Mouse (Mus musculus): ENCODE measurements around the gene Eif3m. TPM values are rescaled to one million over a fixed set of nuclear protein-coding genes. Genes with fewer than 3 reads are reported as not detected.

Gene Eif3m
- polyA plus RNA-seq, 1 experiment from 2014 or later = 126 TPM

- Histone ChIP-seq H3K9me3 (ENCODE audit: low read length) (no peaks in the 10 kb centered on the region), H3K36me3 (replicated peaks; ENCODE audit: insufficient read depth, low read length) (no peaks in the 10 kb centered on the region), H3K4me1 (ENCODE audit: insufficient read depth) (peaks cover 9% of the 10 kb centered on the region; the same call in 1 of the 2 replicates), H3K27me3 (ENCODE audit: insufficient read depth, low read length) (no peaks in the 10 kb centered on the region), H3K4me2 (ENCODE audit: low read depth, low read length) (peak overlapping the region; percentile 38; the same call in 1 of the 2 replicates), H3K9ac (replicated peaks) (no peak overlapping the region), H3K27ac (ENCODE audit: low read depth) (0 out of 2 replicates have a peak overlapping the region, but pooled peaks have one; percentile 58), H3K4me3 (ENCODE audit: low read depth, low read length) (no peak overlapping the region)
- DNase-seq = no peak
- WGBS (ENCODE audit: insufficient replicate concordance) = 57% methylated on average over 2 of the region's 2 CpGs
- peak; percentile 65 for ATAC-seq
- no peak for TF ChIP-seq CTCF (IDR thresholded peaks at IDR 0.05; ENCODE audit: low read depth)
- peak; percentile 88 for TF ChIP-seq EP300 (IDR thresholded peaks at IDR 0.05; ENCODE audit: low read depth)
These were observed 5.0 kb upstream of the Eif3m start for GRCm38 (mm10) chr2:105021836-105022235.

GRCm38 (mm10) chr2:105021256-105021655 lies 4.4 kb upstream of the Eif3m start:
- 83% methylated on average over 12 of the region's 12 CpGs for WGBS (ENCODE audit: insufficient replicate concordance)
- Histone ChIP-seq H3K4me2 (ENCODE audit: low read depth, low read length) (peak overlapping the region; percentile 38), H3K9ac (replicated peaks) (no peak overlapping the region), H3K4me3 (ENCODE audit: low read depth, low read length) (no peak overlapping the region), H3K4me1 (ENCODE audit: insufficient read depth) (peaks cover 9% of the 10 kb centered on the region; the same call in 1 of the 2 replicates), H3K9me3 (ENCODE audit: low read length) (no peaks in the 10 kb centered on the region), H3K27me3 (ENCODE audit: insufficient read depth, low read length) (no peaks in the 10 kb centered on the region), H3K36me3 (replicated peaks; ENCODE audit: insufficient read depth, low read length) (no peaks in the 10 kb centered on the region), H3K27ac (ENCODE audit: low read depth) (0 out of 2 replicates have a peak overlapping the region, but pooled peaks have one; percentile 58)
- DNase-seq = no peak
- ATAC-seq = no peak
- TF ChIP-seq CTCF (IDR thresholded peaks at IDR 0.05; ENCODE audit: low read depth) (no peak), EP300 (IDR thresholded peaks at IDR 0.05; ENCODE audit: low read depth) (no peak)

- no peaks in the 10 kb centered on the region for H3K36me3 ChIP-seq (replicated peaks; ENCODE audit: insufficient read depth, low read length)
- peaks cover 13% of the 10 kb centered on the region for H3K4me1 ChIP-seq (ENCODE audit: insufficient read depth)
- no peaks in the 10 kb centered on the region for H3K27me3 ChIP-seq (ENCODE audit: insufficient read depth, low read length)
- ATAC-seq (no peak), DNase-seq (no peak)
- no peaks in the 10 kb centered on the region for H3K9me3 ChIP-seq (ENCODE audit: low read length)
- H3K4me3 ChIP-seq (ENCODE audit: low read depth, low read length) = no peak overlapping the region
- no peak overlapping the region for H3K27ac ChIP-seq (ENCODE audit: low read depth)
- H3K9ac ChIP-seq (replicated peaks) = no peak overlapping the region
- H3K4me2 ChIP-seq (ENCODE audit: low read depth, low read length) = no peak overlapping the region
- WGBS (ENCODE audit: insufficient replicate concordance) = 73% methylated on average over 1 of the region's 1 CpGs
- TF ChIP-seq EP300 (IDR thresholded peaks at IDR 0.05; ENCODE audit: low read depth) = no peak
- TF ChIP-seq CTCF (IDR thresholded peaks at IDR 0.05; ENCODE audit: low read depth) = no peak
These were observed 2.6 kb upstream of the Eif3m start for GRCm38 (mm10) chr2:105019457-105019856.

- H3K9ac ChIP-seq (replicated peaks) = no peak overlapping the region
- WGBS (ENCODE audit: insufficient replicate concordance) = 70% methylated on average over 3 of the region's 3 CpGs
- DNase-seq (peak; percentile 28), ATAC-seq (no peak)
- no peaks in the 10 kb centered on the region for H3K27me3 ChIP-seq (ENCODE audit: insufficient read depth, low read length)
- no peak overlapping the region; the same call in 1 of the 2 replicates for H3K27ac ChIP-seq (ENCODE audit: low read depth)
- H3K4me3 ChIP-seq (ENCODE audit: low read depth, low read length) = peak overlapping the region; percentile 84; the same call in 1 of the 2 replicates
- peak overlapping the region; percentile 81 for H3K4me2 ChIP-seq (ENCODE audit: low read depth, low read length)
- TF ChIP-seq CTCF (IDR thresholded peaks at IDR 0.05; ENCODE audit: low read depth) = no peak
- TF ChIP-seq EP300 (IDR thresholded peaks at IDR 0.05; ENCODE audit: low read depth) = no peak
- H3K36me3 ChIP-seq (replicated peaks; ENCODE audit: insufficient read depth, low read length) = peaks cover 8% of the 10 kb centered on the region
- no peaks in the 10 kb centered on the region for H3K9me3 ChIP-seq (ENCODE audit: low read length)
- H3K4me1 ChIP-seq (ENCODE audit: insufficient read depth) = peaks cover 13% of the 10 kb centered on the region
These were observed 922 bp upstream of the Eif3m start for GRCm38 (mm10) chr2:105017802-105018201.

GRCm38 (mm10) chr2:105016192-105016966 lies 501 bp downstream of the Eif3m start:
- DNase-seq = no peak
- H3K27ac ChIP-seq (ENCODE audit: low read depth) = peak overlapping the region; percentile 76
- TF ChIP-seq EP300 (IDR thresholded peaks at IDR 0.05; ENCODE audit: low read depth) (no peak), CTCF (IDR thresholded peaks at IDR 0.05; ENCODE audit: low read depth) (no peak)

GRCm38 (mm10) chr2:105007236-105007635 lies 9.6 kb downstream of the Eif3m start:
- no peak for ATAC-seq
- H3K4me3 ChIP-seq (ENCODE audit: low read depth, low read length) = no peak overlapping the region
- no peak for DNase-seq

More at GRCm38 (mm10) chr2:105016192-105016966, 501 bp downstream of the Eif3m start:
- H3K27me3 ChIP-seq (ENCODE audit: insufficient read depth, low read length) = no peaks in the 10 kb centered on the region
- H3K4me3 ChIP-seq (ENCODE audit: low read depth, low read length) = peak overlapping the region; percentile 84
- peak overlapping the region; percentile 81 for H3K4me2 ChIP-seq (ENCODE audit: low read depth, low read length)
- peaks cover 19% of the 10 kb centered on the region for H3K36me3 ChIP-seq (replicated peaks; ENCODE audit: insufficient read depth, low read length)
- ATAC-seq = peak; percentile 59
- under 1% methylated on average over 39 of the region's 43 CpGs for WGBS (ENCODE audit: insufficient replicate concordance)
- H3K4me1 ChIP-seq (ENCODE audit: insufficient read depth) = peaks cover 13% of the 10 kb centered on the region
- H3K9me3 ChIP-seq (ENCODE audit: low read length) = no peaks in the 10 kb centered on the region
- H3K9ac ChIP-seq (replicated peaks) = peak overlapping the region; percentile 88

More at GRCm38 (mm10) chr2:105007236-105007635, 9.6 kb downstream of the Eif3m start:
- no peaks in the 10 kb centered on the region for H3K4me1 ChIP-seq (ENCODE audit: insufficient read depth)
- no peak for TF ChIP-seq CTCF (IDR thresholded peaks at IDR 0.05; ENCODE audit: low read depth)
- H3K4me2 ChIP-seq (ENCODE audit: low read depth, low read length) = no peak overlapping the region
- H3K9me3 ChIP-seq (ENCODE audit: low read length) = no peaks in the 10 kb centered on the region
- no peak overlapping the region for H3K27ac ChIP-seq (ENCODE audit: low read depth)
- H3K27me3 ChIP-seq (ENCODE audit: insufficient read depth, low read length) = no peaks in the 10 kb centered on the region
- H3K9ac ChIP-seq (replicated peaks) = no peak overlapping the region
- H3K36me3 ChIP-seq (replicated peaks; ENCODE audit: insufficient read depth, low read length) = peaks cover 62% of the 10 kb centered on the region
